Mouse (Mus musculus): ENCODE data around the gene Ikbkg.
"Not testable (repeated sequence)": the region's sequence is repeated elsewhere in the genome, so short reads cannot be mapped to it uniquely, and the experiment has no call there.

Gene Ikbkg

GRCm38 (mm10) chrX:74392535-74393443 is at the start of gene Ikbkg, which contains the start of gene Fam3a:
Gene Ikbkg (plus strand): TSS chrX:74393290.
Gene Fam3a (minus strand): TSS chrX:74393272.
- peak; percentile 81 for DNase-seq

GRCm38 (mm10) chrX:74352645-74353466 is 40.2 kb upstream of the Ikbkg start:
- no peak for DNase-seq

- DNase-seq, result peak; percentile 83
Observed at GRCm38 (mm10) chrX:74353467-74353770, 39.7 kb upstream of the Ikbkg start, which contains the start of gene Lage3. Gene Lage3 (minus strand): TSS chrX:74353618.

- DNase-seq, result not testable (repeated sequence)
Observed at GRCm38 (mm10) chrX:74357069-74357468, 36.0 kb upstream of the Ikbkg start.

GRCm38 (mm10) chrX:74359171-74359570 is 33.9 kb upstream of the Ikbkg start:
- peak; percentile 16 for DNase-seq

- DNase-seq, result no peak
Observed at GRCm38 (mm10) chrX:74367512-74367911, 25.6 kb upstream of the Ikbkg start.

GRCm38 (mm10) chrX:74368209-74368909 is 24.7 kb upstream of the Ikbkg start:
- peak; percentile 81 for DNase-seq

GRCm38 (mm10) chrX:74372888-74373549 is 20.1 kb upstream of the Ikbkg start, which contains the start of the genes Ubl4a and Slc10a3:
Gene Ubl4a (minus strand): TSS chrX:74373218.
Gene Slc10a3 (minus strand): TSS chrX:74373349.
- peak; percentile 87 for DNase-seq

GRCm38 (mm10) chrX:74384451-74384850 is 8.6 kb upstream of the Ikbkg start:
- DNase-seq, result no peak

- DNase-seq, result no peak
Observed at GRCm38 (mm10) chrX:74388153-74388552, 4.9 kb upstream of the Ikbkg start.

GRCm38 (mm10) chrX:74400136-74400535 is 7.0 kb downstream of the Ikbkg start:
- no peak for DNase-seq

- no peak for DNase-seq
Observed at GRCm38 (mm10) chrX:74408340-74408739, 15.2 kb downstream of the Ikbkg start.

GRCm38 (mm10) chrX:74413377-74413776 is 20.3 kb downstream of the Ikbkg start:
- DNase-seq, result peak; percentile 64

GRCm38 (mm10) chrX:74424443-74424842 is 31.4 kb downstream of the Ikbkg start:
- no peak for DNase-seq

- DNase-seq, result peak; percentile 13
Observed at GRCm38 (mm10) chrX:74425195-74425594, 32.1 kb downstream of the Ikbkg start.

- no peak for DNase-seq
Observed at GRCm38 (mm10) chrX:74426256-74426655, 33.2 kb downstream of the Ikbkg start.

- DNase-seq, result no peak
Observed at GRCm38 (mm10) chrX:74427116-74427515, 34.0 kb downstream of the Ikbkg start.

- DNase-seq, result no peak
Observed at GRCm38 (mm10) chrX:74428146-74428825, 35.2 kb downstream of the Ikbkg start.

GRCm38 (mm10) chrX:74428826-74429276 is 35.8 kb downstream of the Ikbkg start, which contains the start of gene G6pdx:
Gene G6pdx (minus strand): TSS chrX:74429194.
- DNase-seq, result peak; percentile 90

- peak; percentile 79 for DNase-seq
Observed at GRCm38 (mm10) chrX:74429290-74429821, 36.3 kb downstream of the Ikbkg start.
